Mouse (Mus musculus): Measurements from ENCODE around the gene BC030499.

Gene BC030499

DNA sequence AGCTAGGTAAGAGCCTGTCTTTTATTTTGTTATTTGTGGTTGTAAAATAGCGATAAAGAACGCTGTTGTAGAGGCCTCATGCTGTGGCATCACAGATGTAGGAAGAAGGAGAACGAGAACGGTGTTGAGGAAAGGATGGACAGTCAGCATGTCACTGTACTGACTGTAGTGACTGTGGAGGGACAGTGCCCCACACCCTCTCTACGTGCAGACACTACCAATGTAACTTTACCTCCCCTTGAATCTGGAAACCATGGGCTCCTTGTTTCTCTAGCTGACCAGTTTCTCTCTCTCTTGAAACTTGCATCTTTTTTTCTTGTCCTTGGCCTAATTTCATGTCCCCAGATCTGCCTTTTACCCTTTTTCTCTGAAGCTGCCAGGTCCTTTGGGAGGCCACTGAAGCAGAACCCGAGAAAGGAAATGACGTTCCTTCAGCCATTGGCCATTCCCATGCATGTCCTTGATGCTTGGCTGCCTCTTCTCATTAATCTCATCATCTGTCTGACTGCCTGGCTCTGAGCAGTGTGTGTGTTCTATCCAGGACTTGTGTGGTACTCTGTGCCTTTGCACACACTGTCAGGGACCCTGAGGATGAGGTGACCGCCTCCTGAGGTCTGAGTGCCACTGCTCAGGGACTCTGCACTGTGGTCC is 20.3 kb downstream of the BC030499 start:
- DNase-seq, result no peak

- DNase-seq, result no peak
These were observed 23.0 kb downstream of the BC030499 start for GRCm38 (mm10) chr11:78313662-78314061.

DNA sequence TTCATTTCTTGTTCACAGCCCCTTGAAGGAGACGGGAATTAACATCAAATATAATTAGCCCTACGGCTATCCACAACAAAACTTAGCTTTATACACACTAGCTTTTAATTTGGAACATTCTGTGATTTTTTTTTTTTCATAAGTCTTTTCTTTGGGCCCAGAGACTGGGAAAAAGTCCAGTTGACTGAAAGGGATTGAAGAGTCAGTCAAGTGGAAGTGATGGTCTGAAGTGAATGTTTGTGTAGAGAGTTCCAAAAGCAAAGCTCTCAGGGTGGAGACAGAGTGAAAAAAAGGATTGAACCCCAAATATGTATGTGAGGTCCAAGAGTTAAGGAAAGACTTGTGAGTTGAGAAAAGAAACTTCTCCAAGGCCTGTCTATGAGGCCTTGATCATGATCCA is 27.8 kb downstream of the BC030499 start:
- no peak for DNase-seq

DNA sequence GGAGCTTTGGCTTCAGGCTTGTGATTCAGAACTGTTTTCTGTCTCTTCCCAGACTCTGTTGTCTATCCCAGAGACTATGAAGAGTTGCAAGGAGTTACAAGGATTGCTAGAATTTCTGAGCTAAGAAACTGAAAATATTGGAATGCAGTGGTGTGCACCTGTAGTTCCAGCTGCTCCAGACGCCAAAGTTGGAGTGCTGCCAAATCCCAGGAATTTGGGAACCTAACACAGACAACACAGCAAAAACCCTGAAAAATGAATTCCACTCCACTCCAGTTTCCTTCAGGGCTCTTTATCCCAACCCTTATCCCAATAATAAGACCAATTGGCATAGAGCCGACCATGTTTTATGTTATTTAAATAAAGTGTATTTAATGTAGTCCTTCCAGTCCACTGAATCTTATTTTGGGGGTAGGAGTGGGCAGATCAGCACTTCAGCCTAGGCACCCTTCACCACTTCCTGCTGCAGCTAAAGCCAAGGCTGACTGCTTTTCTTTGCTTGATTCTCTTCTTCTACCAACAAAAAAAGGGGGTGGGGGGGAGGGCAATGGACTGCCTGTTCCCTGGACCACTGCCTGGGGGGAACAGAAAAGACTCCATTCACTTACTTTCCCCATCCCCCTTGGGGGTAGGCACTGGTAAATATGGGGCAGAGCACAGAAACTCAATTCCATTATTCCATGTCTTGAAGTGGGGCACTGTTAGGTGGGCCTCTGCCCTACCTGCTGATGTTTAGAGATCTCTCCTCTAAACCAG is 31.6 kb downstream of the BC030499 start:
- DNase-seq, result no peak

DNA sequence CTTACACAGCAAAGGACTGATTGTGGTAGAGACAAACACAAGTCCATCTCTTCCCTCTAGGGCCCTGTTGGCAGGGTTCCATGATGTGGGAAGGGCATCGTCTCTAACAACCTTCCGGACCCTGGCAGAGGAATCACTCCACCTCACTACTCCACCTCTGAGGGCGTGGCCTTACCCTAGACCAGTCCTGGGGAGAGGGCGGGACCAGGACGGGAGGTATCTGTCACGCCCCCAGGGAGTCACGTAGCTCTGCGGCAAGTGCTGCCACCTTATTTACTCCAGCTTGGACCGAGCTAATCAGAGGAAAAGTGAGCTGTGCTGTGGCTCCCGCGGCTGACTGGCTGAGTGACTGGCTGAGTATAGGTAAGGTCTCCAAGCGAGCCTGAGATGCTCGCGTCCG is 32.2 kb downstream of the BC030499 start, which contains the start of gene Aldoc:
Gene Aldoc (plus strand): TSS at position 109 of the 400 bp plus-strand sequence.
- DNase-seq, result peak; percentile 86

DNA sequence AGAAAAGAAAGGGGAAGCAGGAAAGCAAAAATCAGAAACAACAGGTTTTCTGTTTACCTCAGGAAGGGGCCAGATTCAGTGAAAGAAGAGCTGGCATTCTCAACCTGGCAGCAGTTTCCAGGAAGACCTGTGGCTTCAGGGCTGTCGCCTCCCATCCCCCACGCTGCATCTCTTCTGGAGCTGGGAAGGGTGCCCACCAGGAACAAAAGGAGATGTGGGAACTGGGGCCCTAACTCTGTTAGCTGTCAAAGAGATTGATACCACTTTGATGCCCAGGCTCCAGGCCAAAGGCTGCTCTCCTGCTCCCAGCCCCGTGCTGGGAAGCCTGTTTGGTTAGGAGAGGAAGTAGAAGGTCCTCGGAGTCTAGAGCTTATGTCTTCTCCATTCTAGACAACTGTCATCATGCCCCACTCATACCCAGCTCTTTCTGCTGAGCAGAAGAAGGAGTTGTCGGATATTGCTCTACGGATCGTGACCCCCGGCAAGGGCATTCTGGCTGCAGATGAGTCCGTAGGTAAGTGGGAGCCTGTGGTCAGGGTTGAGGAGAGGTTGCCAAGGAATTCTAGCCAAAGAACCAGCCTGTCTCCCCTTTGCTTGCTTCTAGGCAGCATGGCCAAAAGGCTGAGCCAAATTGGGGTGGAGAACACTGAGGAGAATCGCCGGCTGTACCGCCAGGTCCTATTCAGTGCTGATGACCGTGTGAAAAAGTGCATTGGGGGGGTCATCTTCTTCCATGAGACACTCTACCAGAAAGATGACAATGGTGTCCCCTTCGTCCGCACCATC is 33.6 kb downstream of the BC030499 start:
- DNase-seq, result peak; percentile 52

GRCm38 (mm10) chr11:78324965-78325364 is 34.3 kb downstream of the BC030499 start:
- DNase-seq, result no peak

DNA sequence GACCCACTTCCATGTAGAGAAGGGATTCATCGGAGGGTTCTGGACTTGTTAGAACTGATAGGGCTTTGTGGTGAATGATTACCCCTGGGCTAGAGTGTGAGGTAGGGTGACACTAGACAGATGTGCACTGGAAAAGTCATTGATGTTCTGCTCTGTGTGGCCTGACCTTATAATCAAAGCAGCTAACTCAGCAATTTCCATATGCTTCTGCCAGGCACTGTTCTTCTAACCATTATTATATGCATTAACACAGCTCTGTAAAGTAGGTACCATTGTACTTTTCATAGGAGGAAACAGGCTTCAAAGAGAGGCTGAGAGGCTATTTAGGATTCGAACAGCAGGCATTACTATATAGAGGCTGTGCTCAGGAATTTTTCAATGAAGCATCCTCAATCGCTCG is 36.6 kb downstream of the BC030499 start:
- DNase-seq, result no peak

DNA sequence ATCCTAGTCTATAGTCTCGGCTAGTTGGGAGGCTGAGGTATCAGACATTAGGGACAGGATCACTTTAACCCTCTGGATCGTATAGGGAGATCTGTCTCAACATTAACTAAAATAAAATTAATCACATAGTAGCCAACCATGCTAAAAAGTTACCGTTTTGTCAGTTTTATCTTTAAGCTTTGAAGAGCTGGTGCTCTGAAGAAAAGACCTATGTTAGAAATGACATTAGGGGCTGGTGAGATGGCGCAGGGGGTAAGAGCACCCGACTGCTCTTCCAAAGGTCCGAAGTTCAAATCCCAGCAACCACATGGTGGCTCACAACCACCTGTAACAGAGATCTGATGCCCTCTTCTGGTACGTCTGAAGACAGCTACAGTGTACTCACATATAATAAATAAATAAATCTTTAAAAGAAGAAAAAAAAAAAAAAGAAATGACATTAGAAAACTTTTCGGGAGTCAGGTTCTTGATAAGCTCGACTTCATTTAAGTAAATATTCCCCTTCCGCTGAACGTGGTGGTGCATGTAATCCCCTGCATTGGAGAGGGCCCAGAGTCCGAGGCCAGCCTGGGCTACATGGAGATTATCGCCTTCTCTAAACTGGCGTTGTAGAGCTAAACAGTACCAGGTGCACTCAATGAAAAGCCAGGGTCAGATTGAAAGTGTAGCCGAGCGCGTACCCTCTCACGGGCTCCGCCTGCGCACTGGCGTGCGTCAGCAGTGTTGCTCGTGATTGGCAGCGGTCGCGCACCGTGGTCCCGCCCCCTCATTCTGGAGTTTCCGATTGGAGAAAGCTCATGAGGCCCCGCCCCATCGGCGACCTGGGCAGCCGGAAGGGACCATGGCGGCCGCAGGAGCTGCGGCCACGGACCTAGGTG is 37.2 kb downstream of the BC030499 start, which contains the start of gene Pigs:
Gene Pigs (plus strand): TSS at position 782 of the 878 bp plus-strand sequence.
- DNase-seq, result peak; percentile 98

DNA sequence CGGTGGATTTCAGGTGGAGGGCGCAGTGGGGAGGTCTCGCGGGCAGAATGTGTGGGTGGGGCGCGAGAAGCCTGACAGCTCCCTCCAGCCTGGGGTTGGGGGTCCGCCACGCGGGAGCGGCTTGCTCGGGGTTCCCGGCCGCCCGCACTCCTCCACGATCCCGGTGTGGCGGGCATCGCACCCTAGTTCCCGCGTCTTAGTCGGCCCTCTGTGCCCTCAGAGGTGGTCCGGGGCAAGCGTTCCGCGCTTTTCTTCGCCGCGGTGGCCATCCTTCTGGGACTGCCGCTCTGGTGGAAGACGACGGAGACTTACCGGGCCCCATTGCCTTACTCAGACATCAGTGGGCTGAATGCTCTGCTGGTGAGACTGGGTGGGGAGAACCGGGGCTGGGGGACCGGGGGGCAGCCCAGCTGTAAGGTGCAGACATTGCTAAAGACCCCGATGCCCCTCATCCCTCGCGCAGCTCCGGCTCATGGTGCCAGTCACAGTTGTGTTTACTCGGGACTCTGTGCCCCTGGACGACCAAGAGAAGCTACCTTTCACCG is 37.9 kb downstream of the BC030499 start:
- no peak for DNase-seq

- DNase-seq, result no peak
These were observed 42.0 kb downstream of the BC030499 start for GRCm38 (mm10) chr11:78332676-78333075.

DNA sequence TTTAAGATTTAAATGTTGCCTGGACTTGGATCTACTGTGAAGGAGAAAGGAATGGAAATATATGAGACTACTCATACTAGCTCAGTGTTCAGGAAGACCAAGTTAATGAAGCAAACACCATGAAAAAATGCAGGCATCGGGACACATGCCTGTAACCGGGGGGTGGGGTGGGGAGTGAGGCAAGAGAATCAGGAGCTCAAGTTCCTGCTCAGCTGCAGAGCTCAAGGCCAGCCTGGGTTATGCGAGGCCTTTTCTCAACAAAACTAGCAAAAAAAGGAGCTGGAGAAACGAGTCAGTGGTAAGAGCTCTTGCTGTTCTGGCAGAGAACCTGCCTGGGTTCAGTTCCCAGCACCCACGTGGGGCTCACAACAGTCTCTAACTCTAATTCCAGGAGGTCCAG is 43.4 kb downstream of the BC030499 start:
- no peak for DNase-seq

- no peak for DNase-seq
These were observed 46.4 kb downstream of the BC030499 start for GRCm38 (mm10) chr11:78337040-78337439.

DNA sequence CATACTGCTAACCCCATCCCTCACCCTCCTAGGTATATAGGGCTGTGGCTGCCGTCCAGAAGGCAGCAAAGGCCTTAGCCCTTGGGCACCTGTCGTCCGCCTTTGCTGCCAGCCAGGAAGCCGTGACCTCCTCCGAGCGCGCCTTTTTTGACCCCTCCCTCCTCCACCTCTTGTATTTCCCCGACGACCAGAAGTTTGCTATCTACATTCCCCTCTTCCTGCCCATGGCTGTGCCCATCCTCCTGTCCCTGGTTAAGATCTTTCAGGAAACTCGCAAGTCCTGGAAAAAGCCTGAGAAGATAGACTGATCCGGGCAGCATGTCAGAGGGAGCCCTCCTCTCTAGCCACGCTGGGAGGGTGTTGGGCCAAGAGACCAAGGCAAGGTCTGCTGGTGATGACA is 51.1 kb downstream of the BC030499 start:
- no peak for DNase-seq

GRCm38 (mm10) chr11:78343381-78344327 is 53.0 kb downstream of the BC030499 start, which contains the start of gene Unc119:
Gene Unc119 (plus strand): TSS chr11:78343482.
- DNase-seq, result peak; percentile 75

GRCm38 (mm10) chr11:78344328-78344889 is 53.8 kb downstream of the BC030499 start:
- DNase-seq, result no peak

DNA sequence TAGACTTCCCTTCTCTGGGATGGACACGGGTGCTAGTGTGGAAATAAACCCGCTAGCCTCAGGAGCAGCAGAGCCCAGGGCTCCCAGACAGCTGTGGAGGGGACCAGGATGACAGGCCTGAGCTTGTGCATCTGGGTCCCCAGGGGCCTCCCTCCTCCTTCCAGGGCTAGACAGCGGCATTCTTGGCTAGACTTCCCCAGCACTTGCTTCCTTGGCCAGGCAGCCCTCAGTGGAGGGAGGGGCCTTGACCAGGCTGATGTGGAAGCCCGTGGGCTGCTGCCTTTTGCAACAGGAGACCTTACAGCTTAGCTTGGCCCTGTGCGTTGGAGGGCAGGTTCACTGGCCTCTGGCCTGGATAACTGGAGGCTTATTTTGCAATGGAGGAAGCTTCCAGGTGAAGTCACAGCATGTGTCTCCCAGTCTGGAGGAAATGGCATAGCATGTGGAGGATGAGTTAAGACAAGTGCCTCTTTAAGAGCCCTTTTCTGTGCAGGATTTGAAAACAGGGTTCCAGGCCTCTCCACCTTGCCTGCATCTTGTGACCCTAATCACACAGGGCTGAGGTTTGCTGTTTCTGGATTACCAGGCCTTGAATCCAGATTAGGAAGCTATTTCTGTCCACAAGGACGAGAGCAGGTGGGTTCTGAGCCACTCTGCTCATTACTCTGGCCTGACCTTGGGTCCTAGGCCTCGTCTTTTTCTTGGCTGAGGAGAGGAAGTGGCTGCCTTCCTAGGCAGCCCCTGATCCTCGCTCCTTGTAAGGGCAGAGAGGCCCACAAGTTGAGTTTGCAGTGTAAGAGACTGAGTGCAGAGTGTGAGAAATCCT is 54.5 kb downstream of the BC030499 start:
- no peak for DNase-seq

DNA sequence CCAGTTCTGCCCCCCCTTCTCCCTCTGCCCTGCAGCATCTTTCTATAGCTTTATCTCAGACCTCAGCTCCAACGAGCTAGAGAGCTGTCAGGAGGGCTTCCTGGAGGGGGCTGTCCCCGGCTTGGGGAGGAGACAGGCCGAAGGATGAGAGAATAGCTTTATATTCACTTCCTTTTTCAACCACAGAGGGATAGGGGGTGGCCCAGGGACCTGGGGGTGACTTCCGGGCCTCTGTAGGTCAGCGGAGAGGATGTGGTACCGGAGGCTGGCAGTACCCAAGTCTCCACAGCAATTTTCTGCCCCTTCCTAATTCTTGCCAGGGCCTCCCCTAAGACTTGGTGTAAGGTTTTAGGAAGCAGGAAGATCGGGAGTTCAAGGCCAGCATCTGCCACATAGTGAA is 55.2 kb downstream of the BC030499 start:
- no peak for DNase-seq
